Mouse (Mus musculus): Measurements from ENCODE around the gene Rbsn. TPM values are rescaled to one million over a fixed set of nuclear protein-coding genes. Genes with fewer than 3 reads are reported as not detected.
A peak's percentile ranks its signal among the peaks of the same experiment; 100 is the strongest.

Gene Rbsn
- polyA plus RNA-seq, 1 experiment from 2014 or later = 11.9 TPM

DNA sequence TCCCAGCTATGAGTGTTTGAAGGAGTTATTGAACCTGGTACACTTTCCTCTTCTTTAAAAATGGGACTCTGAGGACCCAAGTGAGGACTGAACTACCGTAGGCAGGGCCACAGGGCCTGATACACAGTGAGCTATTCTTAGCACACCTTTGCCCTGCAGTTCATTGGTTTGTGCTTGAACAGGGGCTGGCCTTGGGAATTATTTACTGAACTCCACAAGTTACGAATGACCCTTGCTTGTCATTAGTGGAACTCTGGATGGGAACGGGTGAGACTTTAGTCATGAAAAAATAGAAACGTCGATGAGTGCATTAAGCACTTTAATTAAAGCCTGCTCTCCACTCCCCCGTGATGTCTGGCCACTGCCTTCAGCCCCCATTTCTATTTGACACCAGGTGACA, 6.9 kb upstream of the Rbsn start:
- WGBS = 56% methylated on average over 6 of the region's 6 CpGs
- Histone ChIP-seq H3K4me1 (ENCODE audit: control insufficient read depth in 2 of 2, insufficient read depth in 2 of 2, low read length in 2 of 2) (no peaks in the 10 kb centered on the region; a peak in 1 of 4 replicates), H3K36me3 (ENCODE audit: control insufficient read depth, insufficient read depth, low read length) (no peaks in the 10 kb centered on the region), H3K9ac (ENCODE audit: low read length) (no peak overlapping the region), H3K4me3 (ENCODE audit: control insufficient read depth in 1 of 2, insufficient read depth in 1 of 2, low read depth in 1 of 2, low read length in 2 of 2) (no peak overlapping the region), H3K27me3 (ENCODE audit: control insufficient read depth, insufficient read depth, low read length) (no peaks in the 10 kb centered on the region), H3K9me3 (ENCODE audit: control insufficient read depth, low read length) (no peaks in the 10 kb centered on the region), H3K27ac (replicated peaks in 1 of 2; ENCODE audit: control insufficient read depth in 1 of 2, insufficient read depth in 1 of 2, low read depth in 2 of 2, low read length in 2 of 2) (no peak overlapping the region), H3K4me2 (ENCODE audit: low read length) (no peak overlapping the region)
- no peak for ATAC-seq (ENCODE audit: insufficient number of reproducible peaks, insufficient read depth, low FRiP score, low read depth)

DNA sequence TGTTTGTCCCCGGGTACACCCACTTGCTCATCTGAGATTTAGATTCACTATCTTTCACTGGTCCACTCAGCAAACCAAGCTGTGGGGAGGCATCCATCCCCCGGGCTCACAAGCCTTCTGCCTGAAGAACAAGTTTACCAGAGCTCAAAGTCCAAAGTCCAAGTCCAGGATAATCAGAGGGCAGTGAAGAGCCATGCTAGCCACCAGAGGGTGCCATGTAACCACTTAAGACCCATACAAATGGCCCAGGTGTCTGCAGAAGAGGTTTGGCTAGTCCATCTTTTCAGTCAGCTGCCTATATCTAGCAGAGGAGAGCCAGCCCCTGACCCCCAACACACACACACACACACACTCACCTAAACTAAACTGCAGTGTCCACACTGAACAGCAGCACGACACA, 4.7 kb upstream of the Rbsn start:
- Histone ChIP-seq H3K36me3 (ENCODE audit: control insufficient read depth, insufficient read depth, low read length) (no peaks in the 10 kb centered on the region), H3K4me2 (ENCODE audit: low read length) (no peak overlapping the region), H3K9me3 (ENCODE audit: control insufficient read depth, low read length) (no peaks in the 10 kb centered on the region), H3K9ac (ENCODE audit: low read length) (no peak overlapping the region), H3K4me1 (ENCODE audit: control insufficient read depth in 2 of 2, insufficient read depth in 2 of 2, low read length in 2 of 2) (peaks cover 0 to 4% of the 10 kb centered on the region in 2 experiments; a peak in 2 of 4 replicates), H3K4me3 (ENCODE audit: control insufficient read depth in 1 of 2, insufficient read depth in 1 of 2, low read depth in 1 of 2, low read length in 2 of 2) (no peak overlapping the region), H3K27me3 (ENCODE audit: control insufficient read depth, insufficient read depth, low read length) (no peaks in the 10 kb centered on the region), H3K27ac (replicated peaks in 1 of 2; ENCODE audit: control insufficient read depth in 1 of 2, insufficient read depth in 1 of 2, low read depth in 2 of 2, low read length in 2 of 2) (no peak overlapping the region)
- no peak for ATAC-seq (ENCODE audit: insufficient number of reproducible peaks, insufficient read depth, low FRiP score, low read depth)
- WGBS = 51% methylated on average over 3 of the region's 3 CpGs

DNA sequence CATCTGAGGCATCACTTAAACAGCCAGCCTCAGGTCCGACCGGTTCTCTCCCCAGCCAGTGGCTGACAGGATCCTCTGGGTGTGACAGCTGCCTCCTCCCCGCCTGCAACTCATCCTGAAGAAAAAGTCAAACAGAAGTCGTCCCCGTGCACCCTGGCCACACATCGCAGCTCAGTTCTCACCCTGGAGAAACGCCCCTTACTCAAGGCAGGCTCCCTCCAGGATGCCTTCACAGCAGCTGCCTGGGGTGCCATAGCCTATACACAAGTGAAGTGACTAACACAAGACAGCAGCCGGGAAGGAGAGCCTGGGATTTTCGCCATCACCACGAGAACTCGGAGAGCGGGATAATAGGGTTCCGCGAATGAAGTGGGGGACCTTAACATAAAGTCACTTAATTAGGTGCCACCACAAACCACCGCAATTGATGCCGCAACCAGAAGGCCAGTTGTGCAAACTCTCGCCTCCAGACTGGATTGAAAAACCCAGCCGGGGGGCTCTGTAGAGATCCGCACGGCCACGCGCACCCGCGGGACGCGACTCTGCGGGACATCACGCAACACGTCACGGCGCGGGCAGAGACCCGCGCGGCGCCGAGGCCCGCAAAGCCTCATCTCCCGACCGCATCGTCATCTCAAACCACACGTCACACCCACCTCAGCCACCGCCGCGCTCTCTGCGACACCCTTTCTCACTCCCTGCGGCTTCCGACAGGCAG, 511 bp downstream of the Rbsn start:
- peak; percentile 48; the same call in 1 of the 2 replicates for ATAC-seq (ENCODE audit: insufficient number of reproducible peaks, insufficient read depth, low FRiP score, low read depth)
- peaks cover 5 to 13% of the 10 kb centered on the region in 2 experiments for H3K4me1 ChIP-seq (ENCODE audit: control insufficient read depth in 2 of 2, insufficient read depth in 2 of 2, low read length in 2 of 2)
- under 1% methylated on average over 40 of the region's 48 CpGs for WGBS

DNA sequence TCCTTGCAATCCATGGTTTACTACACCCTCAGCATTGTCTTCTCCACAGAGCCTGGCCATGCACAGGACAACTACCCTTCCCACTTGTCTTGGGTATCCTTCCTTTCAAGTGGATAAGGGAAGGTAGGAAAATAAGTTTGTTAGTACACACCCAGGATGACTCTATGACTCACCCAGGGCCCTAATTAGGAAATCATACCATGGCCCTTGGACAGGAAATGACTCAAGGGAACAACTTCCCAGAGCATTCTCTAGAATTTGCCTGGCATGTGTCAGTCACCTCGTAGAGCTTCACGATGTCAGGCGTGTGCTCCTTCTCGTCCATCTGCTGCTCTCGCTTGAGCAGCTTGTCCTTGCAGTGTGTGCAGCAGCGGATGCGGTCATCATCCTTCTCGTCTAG, 15.3 kb downstream of the Rbsn start:
- 72% methylated on average over 8 of the region's 8 CpGs for WGBS
- H3K27ac ChIP-seq (replicated peaks in 1 of 2; ENCODE audit: control insufficient read depth in 1 of 2, insufficient read depth in 1 of 2, low read depth in 2 of 2, low read length in 2 of 2) = no peak overlapping the region
- H3K9ac ChIP-seq (ENCODE audit: low read length) = no peak overlapping the region
- no peak overlapping the region for H3K4me2 ChIP-seq (ENCODE audit: low read length)
- H3K4me1 ChIP-seq (ENCODE audit: control insufficient read depth in 2 of 2, insufficient read depth in 2 of 2, low read length in 2 of 2) = no peaks in the 10 kb centered on the region
- ATAC-seq (ENCODE audit: insufficient number of reproducible peaks, insufficient read depth, low FRiP score, low read depth) = no peak
- H3K36me3 ChIP-seq (ENCODE audit: control insufficient read depth, insufficient read depth, low read length) = peaks cover 82% of the 10 kb centered on the region
- no peaks in the 10 kb centered on the region for H3K9me3 ChIP-seq (ENCODE audit: control insufficient read depth, low read length)
- no peaks in the 10 kb centered on the region for H3K27me3 ChIP-seq (ENCODE audit: control insufficient read depth, insufficient read depth, low read length)
- no peak overlapping the region for H3K4me3 ChIP-seq (ENCODE audit: control insufficient read depth in 1 of 2, insufficient read depth in 1 of 2, low read depth in 1 of 2, low read length in 2 of 2)

More for the DNA sequence above, 511 bp downstream of the Rbsn start:
- Histone ChIP-seq H3K27me3 (ENCODE audit: control insufficient read depth, insufficient read depth, low read length) (no peaks in the 10 kb centered on the region), H3K9me3 (ENCODE audit: control insufficient read depth, low read length) (no peaks in the 10 kb centered on the region), H3K36me3 (ENCODE audit: control insufficient read depth, insufficient read depth, low read length) (peaks cover 22% of the 10 kb centered on the region), H3K9ac (ENCODE audit: low read length) (peak overlapping the region; percentile 97), H3K27ac (replicated peaks in 1 of 2; ENCODE audit: control insufficient read depth in 1 of 2, insufficient read depth in 1 of 2, low read depth in 2 of 2, low read length in 2 of 2) (peak overlapping the region; percentile 30 to 69), H3K4me2 (ENCODE audit: low read length) (peak overlapping the region; percentile 94), H3K4me3 (ENCODE audit: control insufficient read depth in 1 of 2, insufficient read depth in 1 of 2, low read depth in 1 of 2, low read length in 2 of 2) (peak overlapping the region; percentile 87 to 89)

DNA sequence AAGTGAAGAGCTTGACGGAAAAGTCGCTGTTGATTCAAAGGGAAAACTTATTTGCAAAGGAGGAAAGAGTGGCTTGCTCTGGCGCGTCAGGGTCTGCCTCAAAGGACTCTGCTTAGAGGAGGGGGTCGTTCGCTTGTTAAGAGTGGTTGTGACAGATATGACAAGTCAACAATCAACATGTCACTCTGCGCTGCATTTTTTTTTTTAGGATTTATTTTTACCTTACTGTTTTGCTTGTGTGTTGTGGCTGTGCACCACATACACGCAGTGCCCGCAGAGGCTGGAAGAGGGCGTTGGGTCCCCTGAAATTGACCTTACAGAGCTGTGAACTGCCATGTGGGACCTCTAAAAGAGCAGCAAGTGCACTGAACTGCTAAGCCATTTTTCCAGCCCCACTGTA, 30.5 kb downstream of the Rbsn start:
- peaks cover 3 to 7% of the 10 kb centered on the region in 2 experiments for H3K4me1 ChIP-seq (ENCODE audit: control insufficient read depth in 2 of 2, insufficient read depth in 2 of 2, low read length in 2 of 2)
- H3K27me3 ChIP-seq (ENCODE audit: control insufficient read depth, insufficient read depth, low read length) = no peaks in the 10 kb centered on the region
- H3K4me2 ChIP-seq (ENCODE audit: low read length) = peak overlapping the region; percentile 86
- peak overlapping the region in 1 of 2 experiments; percentile 72; a peak in 1 of 4 replicates for H3K27ac ChIP-seq (replicated peaks in 1 of 2; ENCODE audit: control insufficient read depth in 1 of 2, insufficient read depth in 1 of 2, low read depth in 2 of 2, low read length in 2 of 2)
- H3K9ac ChIP-seq (ENCODE audit: low read length) = peak overlapping the region; percentile 92
- H3K9me3 ChIP-seq (ENCODE audit: control insufficient read depth, low read length) = peaks cover 4% of the 10 kb centered on the region
- no peak for ATAC-seq (ENCODE audit: insufficient number of reproducible peaks, insufficient read depth, low FRiP score, low read depth)
- H3K36me3 ChIP-seq (ENCODE audit: control insufficient read depth, insufficient read depth, low read length) = peaks cover 40% of the 10 kb centered on the region
- peak overlapping the region; percentile 73 to 90 for H3K4me3 ChIP-seq (ENCODE audit: control insufficient read depth in 1 of 2, insufficient read depth in 1 of 2, low read depth in 1 of 2, low read length in 2 of 2)
- WGBS = 6% methylated on average over 10 of the region's 10 CpGs

DNA sequence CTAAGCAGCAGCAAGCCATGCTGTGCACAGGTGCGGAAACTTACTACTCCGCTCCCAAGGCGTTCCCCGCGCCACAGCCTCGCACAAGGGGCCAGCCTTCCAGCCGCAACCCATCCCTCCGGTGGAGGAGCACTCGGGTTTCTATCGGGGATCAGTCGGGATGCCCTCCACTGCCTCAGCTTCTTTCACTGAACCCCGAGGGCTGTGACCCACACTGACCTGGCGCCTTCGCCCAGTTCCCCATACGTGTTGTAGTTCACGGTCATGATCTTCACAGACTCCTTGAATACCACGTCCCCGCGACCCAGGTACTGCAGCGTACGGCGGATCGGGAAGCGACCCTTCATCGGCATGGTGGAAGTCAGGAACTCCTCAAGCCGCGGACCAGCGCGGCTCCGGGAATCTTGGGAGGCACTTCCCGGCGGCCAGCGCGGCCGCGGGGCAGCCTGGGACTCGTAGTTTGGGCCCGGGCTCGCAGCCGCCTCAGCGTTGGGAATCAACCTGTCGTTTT, 31.0 kb downstream of the Rbsn start, which contains the start of gene Mrps25:
Mrps25 (minus strand) TSS at position 413 of the 511 bp plus-strand sequence.
- H3K27me3 ChIP-seq (ENCODE audit: control insufficient read depth, insufficient read depth, low read length) = no peaks in the 10 kb centered on the region
- H3K4me2 ChIP-seq (ENCODE audit: low read length) = peak within 1 kb of the TSS; percentile 86
- peaks cover 4% of the 10 kb centered on the region for H3K9me3 ChIP-seq (ENCODE audit: control insufficient read depth, low read length)
- H3K4me1 ChIP-seq (ENCODE audit: control insufficient read depth in 2 of 2, insufficient read depth in 2 of 2, low read length in 2 of 2) = peaks cover 3 to 7% of the 10 kb centered on the region in 2 experiments
- peak within 1 kb of the TSS; percentile 92 for H3K9ac ChIP-seq (ENCODE audit: low read length)
- H3K36me3 ChIP-seq (ENCODE audit: control insufficient read depth, insufficient read depth, low read length) = peaks cover 37% of the 10 kb centered on the region
- peak within 1 kb of the TSS; percentile 73 to 90 for H3K4me3 ChIP-seq (ENCODE audit: control insufficient read depth in 1 of 2, insufficient read depth in 1 of 2, low read depth in 1 of 2, low read length in 2 of 2)
- H3K27ac ChIP-seq (replicated peaks in 1 of 2; ENCODE audit: control insufficient read depth in 1 of 2, insufficient read depth in 1 of 2, low read depth in 2 of 2, low read length in 2 of 2) = peak within 1 kb of the TSS; percentile 25 to 72; a peak in 3 of 4 replicates
- under 1% methylated on average over 42 of the region's 42 CpGs for whole genome bisulfite sequencing
- ATAC-seq (ENCODE audit: insufficient number of reproducible peaks, insufficient read depth, low FRiP score, low read depth) = peak; percentile 86

DNA sequence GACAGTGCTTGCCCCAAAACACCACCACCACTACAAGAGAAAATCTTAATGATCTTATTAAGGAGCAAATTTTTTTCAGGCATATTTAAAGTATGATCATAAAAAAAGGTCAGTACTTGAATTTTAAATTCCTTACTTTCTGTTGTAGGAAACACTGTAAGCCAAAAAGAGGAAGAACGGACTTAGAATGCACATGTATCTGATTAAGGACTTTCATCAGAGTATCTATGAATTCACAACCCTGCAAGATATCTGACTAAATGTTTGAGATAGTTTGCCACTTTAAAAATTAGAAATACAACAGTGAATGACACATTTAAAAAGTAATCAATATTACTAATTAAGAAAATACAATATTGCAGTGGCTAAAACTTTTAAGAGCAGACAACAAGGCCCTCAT, 38.3 kb downstream of the Rbsn start:
- H3K27me3 ChIP-seq (ENCODE audit: control insufficient read depth, insufficient read depth, low read length) = no peaks in the 10 kb centered on the region
- no peak overlapping the region for H3K4me2 ChIP-seq (ENCODE audit: low read length)
- H3K4me3 ChIP-seq (ENCODE audit: control insufficient read depth in 1 of 2, insufficient read depth in 1 of 2, low read depth in 1 of 2, low read length in 2 of 2) = no peak overlapping the region
- no peak overlapping the region for H3K27ac ChIP-seq (replicated peaks in 1 of 2; ENCODE audit: control insufficient read depth in 1 of 2, insufficient read depth in 1 of 2, low read depth in 2 of 2, low read length in 2 of 2)
- H3K36me3 ChIP-seq (ENCODE audit: control insufficient read depth, insufficient read depth, low read length) = peaks cover 74% of the 10 kb centered on the region
- 96% methylated on average over 1 of the region's 1 CpGs for WGBS
- no peak overlapping the region for H3K9ac ChIP-seq (ENCODE audit: low read length)
- no peak for ATAC-seq (ENCODE audit: insufficient number of reproducible peaks, insufficient read depth, low FRiP score, low read depth)
- H3K9me3 ChIP-seq (ENCODE audit: control insufficient read depth, low read length) = peaks cover 4% of the 10 kb centered on the region
- H3K4me1 ChIP-seq (ENCODE audit: control insufficient read depth in 2 of 2, insufficient read depth in 2 of 2, low read length in 2 of 2) = no peaks in the 10 kb centered on the region
